Mouse (Mus musculus) lung, adult 18-20 months (tissue): Measurements from ENCODE around the gene Zfp750.

Experiments used
- DNase-seq, 2 experiments: peaks; one replicate each; pipeline ENCODE4 v3.0.0; 2022; ENCODE audit warnings: mixed read lengths in 2 of 2

The Zfp750 gene

GRCm38 (mm10) chr11:121467408-121467807, 51.7 kb downstream of the Zfp750 start:
- no peak for DNase-seq
